Mouse (Mus musculus) limb, embryonic 14.5 days (tissue): ENCODE data around the gene Bbs9. TPM values are rescaled to one million over a fixed set of nuclear protein-coding genes. Genes with fewer than 3 reads are reported as not detected.

Experiments
- ATAC-seq: fragments of 200-750 bp; cut with Nextera tagmentation; 2 replicates; pipeline ENCODE4 v1.8.0; 2017; ENCODE audit warnings: low read depth, moderate number of reproducible peaks, moderate TSS enrichment; ENCODE audit not compliant: low FRiP score
- DNase-seq: peaks from one replicate; pipeline ENCODE4 v3.0.0-alpha.2; 2015; ENCODE audit warnings: low spot score
- H3K27ac ChIP-seq: fragments of 300-500 bp; sonication (generic); replicated peaks from 2 replicates; pipeline ENCODE4 v1.5.1; 2014; ENCODE audit warnings: low read depth, mild to moderate bottlenecking, low read length, moderate library complexity, mixed read lengths
- H3K27me3 ChIP-seq: fragments of 300-500 bp; sonication (generic); 2 replicates; pipeline ENCODE4 v1.6.1; 2014; ENCODE audit warnings: low read length, mixed read lengths; ENCODE audit not compliant: control insufficient read depth, insufficient read depth
- H3K36me3 ChIP-seq: fragments of 300-500 bp; sonication (generic); 2 replicates; pipeline ENCODE4 v1.6.1; 2014; ENCODE audit warnings: mild to moderate bottlenecking, low read length, moderate library complexity, mixed read lengths; ENCODE audit not compliant: control insufficient read depth, insufficient read depth
- H3K4me1 ChIP-seq: fragments of 300-500 bp; sonication (generic); 2 replicates; pipeline ENCODE4 v1.6.1; 2014; ENCODE audit warnings: antibody characterized with exemption, low read length, mixed read lengths; ENCODE audit not compliant: control insufficient read depth, insufficient read depth
- H3K4me2 ChIP-seq: fragments of 300-500 bp; sonication (generic); replicated peaks from 2 replicates; pipeline ENCODE4 v1.6.1; 2014; ENCODE audit warnings: low read depth, mild to moderate bottlenecking, low read length, moderate library complexity; ENCODE audit not compliant: severe bottlenecking
- H3K4me3 ChIP-seq: fragments of 300-500 bp; sonication (generic); replicated peaks from 2 replicates; pipeline ENCODE4 v1.5.1; 2014; ENCODE audit warnings: low read length
- H3K9ac ChIP-seq: fragments of 300-500 bp; sonication (generic); 2 replicates; pipeline ENCODE4 v1.6.1; 2014; ENCODE audit warnings: mild to moderate bottlenecking, low read depth, low read length, moderate library complexity; ENCODE audit not compliant: severe bottlenecking
- H3K9me3 ChIP-seq: fragments of 300-500 bp; sonication (generic); 2 replicates; pipeline ENCODE4 v1.6.1; 2016; ENCODE audit warnings: low read length; ENCODE audit not compliant: control insufficient read depth
- POLR2A ChIP-seq: fragments of 200-500 bp; IDR thresholded peaks from 2 replicates; pipeline ENCODE4 v1.8.0; 2012; ENCODE audit warnings: inconsistent platforms, mild to moderate bottlenecking, moderate library complexity, borderline replicate concordance; ENCODE audit not compliant: insufficient read depth, insufficient read length; ENCODE audit errors: extremely low read depth
- WGBS: fragments of 180-500 bp; shearing (Covaris S2); extraction: QIAGEN DNeasy Blood & Tissue Kit; methylation state at CpG from one replicate; pipeline ENCODE4 v1.1.7; 2014; 5-methylcytosine and 5-hydroxymethylcytosine counted together
- polyA plus RNA-seq, 2 experiments: library from polyadenylated mRNA; depleted of rRNA in 1 of 2; stranded (reverse) in 1 of 2; unstranded in 1 of 2; fragments of >200 nt; fragmentation: Nextera tagmentation in 1 of 2; extraction: Ambion mirVana in 1 of 2; gene quantifications; 2 replicates each; pipeline versions ENCODE4 v1.2.1 to v1.2.3; 2012 to 2014

Gene Bbs9
- polyA plus RNA-seq, 2 experiments: 12.7 to 15.7 TPM

DNA sequence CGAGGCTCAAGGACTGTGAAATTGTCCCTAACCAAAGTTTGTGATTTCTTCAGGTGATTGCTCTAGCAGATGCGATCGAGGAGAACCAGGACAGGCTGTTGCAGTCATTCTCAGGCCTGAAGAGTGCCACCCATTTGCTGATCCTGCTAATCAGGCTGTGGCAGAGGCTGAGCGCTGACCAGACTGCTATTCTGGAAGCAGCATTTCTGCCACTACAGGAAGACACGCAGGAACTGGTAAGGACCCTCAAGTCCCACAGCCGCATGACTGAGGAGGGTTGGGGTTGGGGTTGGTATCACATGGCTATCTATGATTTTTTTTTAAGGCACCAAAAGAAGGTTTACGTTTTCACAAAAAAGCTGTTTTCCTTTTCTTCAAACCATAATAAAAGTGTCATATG is 318.2 kb downstream of the Bbs9 start:
- DNase-seq (no peak), ATAC-seq (no peak)
- H3K4me3 ChIP-seq: no peak overlapping the region
- H3K4me2 ChIP-seq: no peak overlapping the region
- no peaks in the 10 kb centered on the region for H3K9me3 ChIP-seq
- no peak overlapping the region for H3K9ac ChIP-seq
- no peaks in the 10 kb centered on the region for H3K27me3 ChIP-seq
- WGBS: 43% methylated on average over 7 of the region's 7 CpGs
- TF ChIP-seq POLR2A: no peak
- no peak overlapping the region for H3K27ac ChIP-seq
- H3K4me1 ChIP-seq: peaks cover 29% of the 10 kb centered on the region
- H3K36me3 ChIP-seq: no peaks in the 10 kb centered on the region

DNA sequence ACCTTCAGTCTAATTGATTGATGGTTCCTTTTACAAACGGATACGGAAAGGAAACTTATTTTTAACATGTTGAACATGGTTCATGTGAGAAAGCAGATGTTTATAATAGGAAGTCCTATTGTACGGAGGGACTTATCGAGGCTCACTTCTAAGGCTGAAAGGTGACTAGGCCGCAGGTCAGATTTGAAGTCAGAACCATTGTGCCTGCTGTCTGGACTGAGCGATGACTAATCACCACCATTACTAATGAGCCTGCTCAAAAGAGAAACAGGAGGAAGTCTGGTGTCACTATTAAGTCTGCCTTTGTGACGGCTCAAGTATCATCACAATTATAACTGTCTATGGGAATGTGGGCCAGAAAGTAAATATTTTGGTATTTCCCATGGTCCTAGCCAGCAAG is 325.2 kb downstream of the Bbs9 start:
- TF ChIP-seq POLR2A: no peak
- no peaks in the 10 kb centered on the region for H3K9me3 ChIP-seq
- DNase-seq (no peak), ATAC-seq (no peak)
- no peak overlapping the region for H3K9ac ChIP-seq
- H3K36me3 ChIP-seq: no peaks in the 10 kb centered on the region
- H3K4me1 ChIP-seq: no peaks in the 10 kb centered on the region
- H3K4me2 ChIP-seq: no peak overlapping the region
- no peaks in the 10 kb centered on the region for H3K27me3 ChIP-seq
- H3K4me3 ChIP-seq: no peak overlapping the region
- WGBS: 72% methylated on average over 7 of the region's 7 CpGs
- no peak overlapping the region for H3K27ac ChIP-seq

DNA sequence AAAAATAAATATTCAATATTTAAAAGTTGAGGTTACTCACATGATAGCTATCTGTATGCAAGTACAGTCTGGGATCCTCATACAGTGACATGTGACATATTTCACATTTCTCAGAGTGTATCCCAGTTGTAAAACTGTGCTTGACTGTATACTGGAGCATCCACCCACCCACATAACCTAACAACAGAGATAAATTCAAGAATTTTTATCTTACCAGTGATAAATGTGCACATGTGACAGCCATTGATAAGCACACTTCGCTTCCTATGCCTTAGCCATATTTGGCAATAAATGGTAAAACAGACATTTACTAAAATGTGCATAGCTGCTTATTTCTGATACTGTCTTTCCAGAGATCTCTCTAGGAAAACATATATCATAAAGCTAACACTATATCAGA is 330.5 kb downstream of the Bbs9 start:
- Histone ChIP-seq H3K4me3 (no peak overlapping the region), H3K4me1 (no peaks in the 10 kb centered on the region), H3K4me2 (no peak overlapping the region), H3K27ac (no peak overlapping the region), H3K9me3 (no peaks in the 10 kb centered on the region), H3K27me3 (no peaks in the 10 kb centered on the region), H3K36me3 (no peaks in the 10 kb centered on the region), H3K9ac (no peak overlapping the region)
- DNase-seq (no peak), ATAC-seq (no peak)
- WGBS: 83% methylated on average over 1 of the region's 1 CpGs
- TF ChIP-seq POLR2A: no peak

GRCm38 (mm10) chr9:22806494-22806893 is 331.0 kb downstream of the Bbs9 start:
- no peak overlapping the region for H3K4me3 ChIP-seq
- no peaks in the 10 kb centered on the region for H3K27me3 ChIP-seq
- H3K9me3 ChIP-seq: no peaks in the 10 kb centered on the region
- H3K9ac ChIP-seq: no peak overlapping the region
- 58% methylated on average over 5 of the region's 5 CpGs for WGBS
- H3K36me3 ChIP-seq: no peaks in the 10 kb centered on the region
- DNase-seq (no peak), ATAC-seq (no peak)
- TF ChIP-seq POLR2A: no peak
- no peaks in the 10 kb centered on the region for H3K4me1 ChIP-seq
- H3K27ac ChIP-seq: no peak overlapping the region
- H3K4me2 ChIP-seq: no peak overlapping the region

DNA sequence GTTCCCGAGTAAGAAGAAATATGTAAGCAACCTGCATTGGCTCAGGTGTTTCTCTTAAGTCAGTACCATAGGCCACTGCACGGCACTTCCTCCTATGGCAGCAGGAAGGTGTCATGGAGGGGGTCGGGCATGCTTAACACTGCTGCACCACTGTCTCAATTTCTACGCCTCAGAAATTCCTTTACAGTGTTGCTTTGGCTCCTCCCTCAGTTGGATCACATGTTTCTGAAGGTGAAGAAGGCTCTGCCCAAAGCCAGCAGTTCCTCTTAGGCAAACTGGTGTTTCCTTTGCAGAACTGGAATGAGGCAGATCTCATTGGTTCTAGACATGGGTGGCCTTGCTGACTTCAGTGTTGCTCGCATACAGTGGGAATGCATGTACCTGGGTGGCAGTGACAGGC is 332.2 kb downstream of the Bbs9 start:
- H3K4me1 ChIP-seq: no peaks in the 10 kb centered on the region
- no peak for TF ChIP-seq POLR2A
- H3K27me3 ChIP-seq: no peaks in the 10 kb centered on the region
- no peak overlapping the region for H3K27ac ChIP-seq
- H3K9ac ChIP-seq: no peak overlapping the region
- ATAC-seq (no peak), DNase-seq (no peak)
- no peaks in the 10 kb centered on the region for H3K36me3 ChIP-seq
- 81% methylated on average over 5 of the region's 5 CpGs for WGBS
- H3K9me3 ChIP-seq: no peaks in the 10 kb centered on the region
- H3K4me3 ChIP-seq: no peak overlapping the region
- H3K4me2 ChIP-seq: no peak overlapping the region

GRCm38 (mm10) chr9:22809621-22810126 is 334.2 kb downstream of the Bbs9 start:
- WGBS: 85% methylated on average over 4 of the region's 4 CpGs
- Histone ChIP-seq H3K4me3 (no peak overlapping the region), H3K27me3 (no peaks in the 10 kb centered on the region), H3K9ac (no peak overlapping the region), H3K9me3 (no peaks in the 10 kb centered on the region), H3K4me2 (no peak overlapping the region), H3K27ac (no peak overlapping the region), H3K4me1 (no peaks in the 10 kb centered on the region), H3K36me3 (no peaks in the 10 kb centered on the region)
- DNase-seq (no peak), ATAC-seq (no peak)
- no peak for TF ChIP-seq POLR2A
